Mouse (Mus musculus): ENCODE data around the gene Zfp563. TPM values are rescaled to one million over a fixed set of nuclear protein-coding genes. Genes with fewer than 3 reads are reported as not detected.

The Zfp563 gene
- 10 to 100 TPM; 15.6 to 20.5 TPM for total RNA-seq (2021)
- long read RNA-seq, experiment 1, full-length matches to known transcripts, result 3 of 4 reads
- long read RNA-seq, experiment 1, partial matches to known transcripts, result 0 of 4 reads
- long read RNA-seq, experiment 1, other reads (novel, unspliced or antisense), result 1 of 4 reads
- long read RNA-seq, experiment 2, full-length matches to known transcripts, result 7 of 11 reads
- long read RNA-seq, experiment 2, partial matches to known transcripts, result 0 of 11 reads
- long read RNA-seq, experiment 2, other reads (novel, unspliced or antisense), result 4 of 11 reads

- DNase-seq (ENCODE audit: low spot score in 2 of 2), result peak; percentile 93 to 97
Observed at GRCm38 (mm10) chr17:33089220-33089949, at the start of gene Zfp563. Gene Zfp563 (plus strand): TSS chr17:33089310.

- peak in 1 of 2 experiments; percentile 1 for DNase-seq (ENCODE audit: low spot score in 2 of 2)
Observed at GRCm38 (mm10) chr17:33058791-33059190, 30.3 kb upstream of the Zfp563 start.

- DNase-seq (ENCODE audit: low spot score in 2 of 2), result no peak
Observed at GRCm38 (mm10) chr17:33063001-33063400, 26.1 kb upstream of the Zfp563 start.

GRCm38 (mm10) chr17:33067958-33068357, 21.2 kb upstream of the Zfp563 start, which contains the start of gene 4921501E09Rik:
Gene 4921501E09Rik (minus strand): TSS chr17:33068058.
- no peak for DNase-seq (ENCODE audit: low spot score in 2 of 2)

DNA sequence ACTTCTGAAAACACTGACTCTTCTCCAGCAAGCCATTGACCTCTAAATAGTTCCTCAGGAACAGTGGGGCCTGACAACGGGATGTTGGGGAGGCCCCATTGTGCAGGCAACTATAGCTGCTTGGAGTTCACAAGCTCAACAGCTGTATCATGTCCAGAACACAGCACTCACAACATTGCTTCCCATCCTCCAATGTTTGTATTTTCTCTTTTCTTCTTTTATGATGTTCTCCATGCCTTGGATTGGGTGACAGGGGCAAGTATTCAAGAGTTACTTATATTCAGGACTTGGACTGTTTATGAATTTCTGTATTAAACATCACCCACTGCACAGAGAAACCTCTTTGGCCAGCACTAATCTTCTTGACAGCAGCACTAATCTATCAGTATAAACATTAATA, 2.5 kb downstream of the Zfp563 start:
- DNase-seq (ENCODE audit: low spot score in 2 of 2), result no peak

GRCm38 (mm10) chr17:33092391-33093193, 3.5 kb downstream of the Zfp563 start:
- DNase-seq (ENCODE audit: low spot score in 2 of 2), result peak; percentile 79 to 85

GRCm38 (mm10) chr17:33097396-33097795, 8.3 kb downstream of the Zfp563 start:
- no peak for DNase-seq (ENCODE audit: low spot score in 2 of 2)

DNA sequence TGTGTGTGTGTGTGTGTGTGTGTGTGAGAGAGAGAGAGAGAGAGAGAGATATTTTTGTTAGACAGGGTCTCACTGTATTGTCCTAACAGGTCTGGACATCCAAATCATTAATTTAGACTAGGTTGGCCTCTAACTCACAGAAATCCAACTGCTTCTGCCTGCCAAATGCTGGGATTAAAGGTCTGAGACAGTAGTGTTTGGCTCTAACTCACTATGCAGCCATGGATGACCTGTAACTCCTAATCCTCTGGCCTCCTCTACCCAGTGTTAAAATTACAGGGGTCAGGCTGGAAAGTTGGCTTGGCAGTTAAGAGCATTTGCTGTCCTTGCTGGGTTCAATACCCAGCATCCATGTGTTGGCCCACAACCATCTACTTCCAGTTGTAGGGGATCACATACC, 35.4 kb downstream of the Zfp563 start:
- DNase-seq (ENCODE audit: low spot score in 2 of 2), result no peak

- DNase-seq (ENCODE audit: low spot score in 2 of 2), result no peak
Observed at GRCm38 (mm10) chr17:33126257-33126656, 37.1 kb downstream of the Zfp563 start.

DNA sequence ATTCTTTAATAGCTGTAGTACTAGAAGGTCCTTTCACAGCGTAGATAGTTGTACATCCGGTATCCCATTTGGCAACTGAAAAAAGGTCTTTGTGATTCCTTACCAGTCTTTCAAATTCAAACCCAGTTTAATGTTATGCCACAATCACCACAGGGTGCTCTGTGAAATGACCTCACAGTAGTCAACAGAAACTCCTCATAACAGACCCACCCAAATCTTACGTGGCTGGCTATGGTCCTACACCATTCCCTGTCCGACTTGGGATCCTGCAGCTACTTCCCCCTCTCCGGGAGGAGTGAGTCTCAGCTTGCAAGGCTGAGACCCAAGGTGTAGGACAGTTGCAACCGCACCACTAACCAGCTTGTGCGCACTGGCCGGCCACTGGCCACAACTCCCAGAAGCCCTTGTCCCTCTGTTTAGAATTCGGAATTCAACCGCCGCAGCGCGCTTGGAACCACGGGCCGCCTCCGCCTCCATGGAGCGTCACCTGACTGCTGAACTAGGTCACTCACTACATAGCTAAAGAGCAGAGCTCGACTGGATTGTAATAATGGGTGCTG, 50.2 kb downstream of the Zfp563 start, which contains the start of gene Morc2b:
Gene Morc2b, minus strand, starts transcription at position 423 of the 560 bp plus-strand sequence.
- DNase-seq (ENCODE audit: low spot score in 2 of 2), result no peak

Other genes with a start within 250 kb of the Zfp563 start
- gene Zfp870, start 197.7 kb upstream of the Zfp563 start, total RNA-seq (2021), result 10 to 100 TPM in 1 of 2 experiments, 1 to 10 TPM in 1; 8.9 to 11.1 TPM
- gene Cyp4f14, start 172.0 kb upstream of the Zfp563 start, total RNA-seq (2021), result 1 to 10 TPM; 2.6 to 3.8 TPM
- 10 to 100 TPM; 22.6 to 25.2 TPM for gene Cyp4f13, start 141.9 kb upstream of the Zfp563 start, total RNA-seq (2021)
- gene Zfp472, start 123.5 kb upstream of the Zfp563 start, total RNA-seq (2021), result 1 to 10 TPM; 4.0 to 4.8 TPM
- gene Zfp952, start 96.2 kb upstream of the Zfp563 start, total RNA-seq (2021), result 10 to 100 TPM; 18.6 to 19.2 TPM
- gene Zfp763, start 55.9 kb upstream of the Zfp563 start, total RNA-seq (2021), result 10 to 100 TPM; 18.6 to 20.3 TPM
- not detected for gene 4921501E09Rik, start 21.3 kb upstream of the Zfp563 start, total RNA-seq (2021)
- 1 to 10 TPM; 1.2 to 1.4 TPM for gene Morc2b, start 50.4 kb downstream of the Zfp563 start, total RNA-seq (2021)
- gene Olfr55, start 79.1 kb downstream of the Zfp563 start, total RNA-seq (2021), result not detected
- not detected for gene Olfr239, start 102.0 kb downstream of the Zfp563 start, total RNA-seq (2021)
- under 1 TPM; 0.53 to 0.79 TPM for gene Olfr1564, start 132.4 kb downstream of the Zfp563 start, total RNA-seq (2021)
- gene Zfp955a, start 165.8 kb downstream of the Zfp563 start, total RNA-seq (2021), result 10 to 100 TPM; 10.7 to 11.9 TPM
- gene Olfr63, start 175.4 kb downstream of the Zfp563 start, total RNA-seq (2021), result under 1 TPM in 1 of 2 experiments, not detected in 1; 0.05 TPM
- gene Zfp955b, start 200.2 kb downstream of the Zfp563 start, total RNA-seq (2021), result 10 to 100 TPM; 26.8 to 31.8 TPM